ENCODE assay signal across 1 mouse cellular context in the genomic region with DNA sequence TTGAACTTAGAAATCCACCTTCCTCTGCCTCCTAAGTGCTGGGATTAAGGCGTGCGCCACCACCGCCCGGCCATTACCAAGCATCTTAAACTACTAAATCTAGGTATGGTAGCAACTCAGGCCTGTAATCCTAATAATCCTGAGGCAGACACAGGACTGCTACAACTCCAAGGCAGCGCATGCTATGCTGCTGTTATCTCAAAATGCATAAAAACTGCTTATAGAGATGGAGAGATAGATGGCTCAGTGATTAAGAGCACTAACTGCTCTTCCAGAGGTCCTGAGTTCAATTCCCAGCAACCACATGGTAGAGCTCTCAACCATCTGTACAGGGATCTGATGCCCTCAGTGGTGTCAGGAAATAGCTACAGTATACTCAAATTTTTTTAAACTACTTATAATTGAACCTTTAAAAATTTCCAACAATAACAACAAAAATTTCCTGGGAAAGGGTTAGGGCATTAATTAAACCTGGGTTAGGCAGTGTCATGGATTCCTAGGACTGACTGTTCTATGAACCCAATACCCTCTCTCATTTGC.
TF ChIP-seq lines count a peak whose summit lies in the region.

No protein-coding gene starts in this region.

TF ChIP-seq in MEL, 35 proteins besides CTCF, POLR2A, EP300 and RAD21:
- TF ChIP-seq GABPA (IDR thresholded peaks at IDR 0.05; ENCODE audit: low read depth, low read length), result no peak
- TF ChIP-seq NRF1 (IDR thresholded peaks at IDR 0.05; ENCODE audit: insufficient read depth, low read depth, low read length, poor library complexity, severe bottlenecking), result no peak
- no peak for TF ChIP-seq BHLHE40 (IDR thresholded peaks at IDR 0.05; ENCODE audit: borderline replicate concordance, low read depth, low read length)
- no peak for TF ChIP-seq ETS1 (IDR thresholded peaks at IDR 0.05; ENCODE audit: low read depth, low read length)
- TF ChIP-seq CHD1 (IDR thresholded peaks at IDR 0.05; ENCODE audit: low read depth, low read length), result peak; percentile 87; the same call in 1 of the 2 replicates
